Mouse (Mus musculus): ENCODE measurements around the gene Acot4.
"Not testable (repeated sequence)": the region's sequence is repeated elsewhere in the genome, so short reads cannot be mapped to it uniquely, and the experiment has no call there.

Gene Acot4

DNA sequence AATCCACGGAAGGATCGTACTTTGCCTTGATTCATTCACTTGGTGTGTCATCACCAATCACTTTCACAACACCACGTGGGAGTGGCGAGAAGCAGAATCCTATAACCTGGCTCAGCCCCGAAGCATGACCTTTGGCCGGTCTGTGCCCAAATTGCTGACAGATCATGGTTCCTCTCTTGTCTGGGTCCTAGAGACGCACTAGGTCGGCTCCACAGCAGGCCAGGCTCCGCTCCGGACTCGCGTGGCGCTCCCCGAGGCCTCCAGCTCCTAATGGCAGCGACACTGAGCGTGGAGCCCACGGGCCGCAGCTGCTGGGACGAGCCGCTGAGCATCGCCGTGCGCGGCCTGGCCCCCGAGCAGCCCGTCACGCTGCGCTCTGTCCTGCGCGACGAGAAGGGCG lies at the start of gene Acot4:
Gene Acot4 (plus strand): TSS at position 139 of the 400 bp plus-strand sequence.
- DNase-seq (ENCODE audit: low read depth): not testable (repeated sequence)

- DNase-seq (ENCODE audit: low read depth): no peak
Observed at GRCm38 (mm10) chr12:83988483-83988882, 49.7 kb upstream of the Acot4 start.

- DNase-seq (ENCODE audit: low read depth): no peak
Observed at GRCm38 (mm10) chr12:83989378-83989777, 48.8 kb upstream of the Acot4 start.

GRCm38 (mm10) chr12:83997221-83997620 lies 41.0 kb upstream of the Acot4 start:
- DNase-seq (ENCODE audit: low read depth): no peak

GRCm38 (mm10) chr12:83998341-83999107 lies 39.7 kb upstream of the Acot4 start:
- no peak for DNase-seq (ENCODE audit: low read depth)

DNA sequence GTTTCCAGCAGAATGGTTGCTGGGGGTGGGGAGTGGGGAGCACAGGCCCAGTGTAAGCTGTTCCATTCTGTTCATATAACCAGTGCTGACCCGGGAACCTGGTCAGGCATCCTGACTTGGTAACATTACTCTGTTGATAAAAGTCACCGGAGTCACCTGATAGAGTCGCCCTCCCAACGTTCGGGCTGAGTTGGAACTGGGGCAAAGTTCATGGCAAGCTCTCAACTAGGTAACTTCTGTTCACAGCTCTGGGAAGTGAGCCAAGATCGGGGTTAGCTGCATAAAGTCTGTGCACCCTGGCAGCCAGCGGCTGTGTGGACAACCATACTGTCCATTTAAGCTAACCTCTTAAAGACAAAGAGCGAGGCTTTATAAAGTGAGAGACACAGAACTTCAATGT lies 38.9 kb upstream of the Acot4 start:
- DNase-seq (ENCODE audit: low read depth): not testable (repeated sequence)

DNA sequence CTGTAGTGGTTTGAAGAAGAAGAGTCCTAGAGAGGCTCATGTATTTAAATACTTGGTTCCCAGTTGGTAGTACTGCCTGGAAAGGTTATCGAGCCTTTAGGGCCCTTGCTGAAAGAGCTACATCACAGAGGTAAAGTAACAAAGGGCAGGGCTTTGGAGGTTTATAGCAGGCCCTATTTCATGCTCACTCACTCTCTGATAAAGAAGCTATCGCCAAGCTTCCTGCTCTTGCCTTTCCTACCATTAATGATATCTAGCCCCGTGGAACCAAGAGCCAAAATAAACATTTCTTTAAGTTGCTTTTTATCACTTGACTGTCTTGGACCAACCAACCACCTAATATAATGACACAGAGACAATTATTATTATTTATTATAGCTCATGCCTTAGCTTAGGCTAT lies 37.8 kb upstream of the Acot4 start:
- no peak for DNase-seq (ENCODE audit: low read depth)

DNA sequence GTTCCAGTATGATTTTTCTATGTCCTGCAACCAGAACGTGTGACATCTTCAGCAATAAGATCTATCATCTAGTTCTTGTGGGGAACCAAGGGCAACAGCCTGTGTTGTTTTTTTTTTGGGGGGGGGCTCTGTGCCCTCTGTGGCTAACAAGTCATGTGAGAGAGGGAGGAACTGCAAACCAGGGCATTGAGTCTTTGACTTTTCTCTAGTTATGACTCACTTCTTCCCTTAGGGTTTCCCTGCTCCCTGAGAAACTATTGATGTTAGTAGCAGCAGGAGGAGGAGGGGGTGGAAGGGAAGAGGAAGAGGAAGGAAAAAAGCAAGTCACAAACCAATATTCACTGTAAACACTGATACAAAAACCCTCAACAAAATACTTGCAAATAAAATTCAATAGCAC lies 34.3 kb upstream of the Acot4 start:
- DNase-seq (ENCODE audit: low read depth): no peak

GRCm38 (mm10) chr12:84008251-84008650 lies 29.9 kb upstream of the Acot4 start:
- no peak for DNase-seq (ENCODE audit: low read depth)

DNA sequence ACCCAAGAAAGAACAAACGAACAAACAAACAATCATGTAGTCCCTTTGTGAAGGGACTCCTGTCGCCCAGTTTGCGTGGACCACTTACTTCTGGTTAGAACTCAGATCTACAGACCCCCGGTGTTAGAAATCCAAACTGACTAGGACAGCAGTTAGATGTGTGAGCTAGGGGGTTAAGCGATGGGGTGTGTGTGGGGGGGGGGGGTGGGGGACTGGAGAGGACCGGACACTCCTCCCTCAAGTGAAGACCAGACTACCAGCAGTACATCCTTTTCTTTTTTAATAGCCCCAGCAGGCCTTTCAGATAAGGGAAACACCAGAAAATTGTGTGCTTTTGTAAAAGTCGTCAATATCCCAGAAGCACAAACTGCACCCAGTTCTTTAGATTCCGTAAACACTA lies 29.4 kb upstream of the Acot4 start:
- DNase-seq (ENCODE audit: low read depth): no peak

GRCm38 (mm10) chr12:84009171-84009965 lies 28.8 kb upstream of the Acot4 start, which contains the start of gene Acot1:
TSS of gene Acot1 (plus strand) at chr12:84009490.
- peak; percentile 60 for DNase-seq (ENCODE audit: low read depth)

- DNase-seq (ENCODE audit: low read depth): no peak
Observed at GRCm38 (mm10) chr12:84010201-84010600, 28.0 kb upstream of the Acot4 start.

DNA sequence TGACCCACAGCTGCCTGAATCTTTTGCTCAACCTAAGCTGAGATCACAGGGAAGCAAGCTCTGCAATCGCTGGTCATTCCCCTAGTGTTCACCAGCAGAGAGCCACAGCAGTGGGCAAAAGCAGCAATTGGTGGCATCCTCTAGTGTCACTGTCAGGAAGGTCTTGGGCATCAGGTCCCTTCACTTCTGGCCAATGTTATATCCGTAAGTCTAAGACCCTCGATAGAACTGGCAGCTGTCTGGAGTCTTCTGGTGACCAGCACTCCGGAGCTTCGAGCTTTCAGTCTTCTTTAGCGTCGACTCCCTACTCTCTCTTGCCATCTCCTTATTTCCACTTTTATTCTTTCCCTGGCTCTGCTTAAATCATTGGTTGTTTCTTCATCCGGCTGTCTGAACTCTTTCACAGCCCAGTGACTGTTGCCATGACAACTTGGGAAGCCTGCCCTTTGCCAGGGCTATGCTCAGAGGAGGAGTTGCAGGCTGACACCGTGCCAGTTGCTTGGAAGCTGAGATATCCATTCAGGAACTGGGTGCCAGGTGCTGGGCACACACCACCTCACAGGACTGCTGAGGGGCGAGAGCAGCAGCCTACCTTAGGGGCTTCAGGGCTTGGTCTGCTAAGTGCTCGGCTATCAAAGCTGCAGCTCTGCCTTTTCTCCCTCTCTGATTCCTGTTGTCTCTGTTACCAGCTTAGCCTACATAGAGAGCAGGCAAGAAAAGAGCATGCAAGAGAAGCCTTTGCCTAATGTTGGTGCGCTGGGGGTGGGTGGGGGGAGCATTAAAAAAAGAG lies 26.7 kb upstream of the Acot4 start:
- peak; percentile 49 for DNase-seq (ENCODE audit: low read depth)

- DNase-seq (ENCODE audit: low read depth): no peak
Observed at GRCm38 (mm10) chr12:84013130-84013529, 25.0 kb upstream of the Acot4 start.

GRCm38 (mm10) chr12:84013701-84014100 lies 24.5 kb upstream of the Acot4 start:
- DNase-seq (ENCODE audit: low read depth): no peak

- DNase-seq (ENCODE audit: low read depth): peak; percentile 51
Observed at GRCm38 (mm10) chr12:84020528-84020927, 17.7 kb upstream of the Acot4 start.

DNA sequence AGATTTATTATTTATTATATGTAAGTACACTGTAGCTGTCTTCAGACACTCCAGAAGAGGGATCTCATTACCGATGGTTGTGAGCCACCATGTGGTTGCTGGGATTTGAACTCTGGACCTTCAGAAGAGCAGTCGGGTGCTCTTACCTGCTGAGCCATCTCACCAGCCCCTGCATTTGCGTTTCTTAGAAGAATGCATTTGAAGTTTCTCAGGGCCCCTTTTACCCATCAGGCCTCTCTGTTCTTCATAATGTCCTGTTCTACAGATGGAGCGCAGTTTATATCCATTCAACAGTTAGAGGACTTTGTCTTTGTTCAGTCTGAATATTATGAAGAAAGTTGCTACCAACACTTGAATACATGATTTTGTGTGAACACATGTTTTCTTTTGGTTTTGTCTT lies 15.9 kb upstream of the Acot4 start:
- DNase-seq (ENCODE audit: low read depth): not testable (repeated sequence)

DNA sequence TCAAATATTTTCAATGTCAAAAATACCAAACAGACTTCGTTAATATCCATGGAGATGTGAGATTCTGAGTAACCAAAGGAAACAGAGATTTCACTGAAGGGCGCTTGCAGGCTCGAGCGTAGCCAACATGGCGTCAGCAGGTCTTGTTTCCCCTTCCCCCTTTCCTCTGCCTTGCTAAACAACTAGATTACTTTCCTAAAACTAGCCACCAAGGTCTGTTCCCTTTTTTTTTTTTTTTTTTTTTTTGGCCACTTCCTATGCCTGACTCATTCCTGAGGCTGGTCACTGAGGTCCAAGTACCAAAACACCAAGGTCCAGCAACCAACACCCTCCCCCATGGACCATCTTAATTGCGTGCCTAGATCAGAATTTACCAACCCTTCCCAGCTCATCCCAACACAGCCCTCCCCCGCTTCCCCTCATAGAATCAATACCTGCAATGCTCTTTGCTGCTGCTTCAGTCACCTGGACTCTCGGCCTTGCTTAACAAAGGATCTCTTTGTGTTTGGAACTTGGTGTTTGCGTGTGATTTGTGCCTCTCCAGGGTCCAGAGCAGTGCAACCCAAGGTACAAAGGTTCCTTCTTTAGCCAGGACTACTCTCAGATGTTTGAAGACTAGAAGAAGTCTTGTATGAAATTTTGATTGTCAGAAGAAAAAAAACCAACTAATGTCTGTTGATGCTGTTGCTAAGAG lies 15.0 kb upstream of the Acot4 start:
- no peak for DNase-seq (ENCODE audit: low read depth)

DNA sequence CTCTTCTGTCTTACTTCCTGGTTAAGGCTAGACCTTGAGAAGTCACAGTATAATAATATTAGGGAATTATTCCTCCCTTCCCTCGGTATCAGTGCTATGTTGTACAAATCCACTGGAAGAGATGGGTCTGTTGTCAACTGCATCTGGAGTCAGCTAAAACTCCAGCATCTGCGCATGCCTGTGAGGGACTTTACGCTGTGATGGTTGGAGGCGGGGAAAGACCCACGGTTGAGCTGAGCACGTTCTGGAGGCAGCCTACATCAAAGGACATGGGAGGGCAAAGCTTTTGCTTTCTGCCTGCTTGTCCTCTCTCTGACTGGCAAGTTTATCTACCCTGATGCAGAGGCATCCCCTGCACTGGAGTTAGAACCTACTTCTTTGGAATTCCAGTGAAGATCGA lies 12.3 kb upstream of the Acot4 start:
- DNase-seq (ENCODE audit: low read depth): no peak

DNA sequence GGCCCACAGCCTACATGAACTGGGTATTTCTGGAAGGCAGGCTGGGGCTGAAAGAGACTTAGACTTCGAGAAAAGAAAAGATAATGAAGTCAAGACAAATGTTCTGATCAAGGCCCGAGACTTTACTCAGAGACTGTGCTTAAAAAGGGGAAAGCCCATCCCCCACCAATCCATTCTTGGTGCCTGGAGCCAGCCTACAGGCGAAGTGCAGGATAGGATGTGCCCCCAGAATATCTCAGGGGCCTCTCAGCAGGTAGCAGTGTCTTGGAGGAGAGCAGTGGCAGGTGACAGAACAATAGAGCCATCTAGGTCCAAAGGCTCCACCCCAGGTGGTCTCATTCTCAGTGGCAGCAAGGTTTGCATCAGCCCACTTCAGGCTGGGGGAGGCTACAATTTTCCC lies 9.9 kb upstream of the Acot4 start:
- DNase-seq (ENCODE audit: low read depth): not testable (repeated sequence)

- not testable (repeated sequence) for DNase-seq (ENCODE audit: low read depth)
Observed at GRCm38 (mm10) chr12:84029043-84029442, 9.1 kb upstream of the Acot4 start.
